Mouse (Mus musculus) forebrain, postnatal 0 days (tissue): ENCODE data around the gene Tecpr2. TPM values are rescaled to one million over a fixed set of nuclear protein-coding genes. Genes with fewer than 3 reads are reported as not detected.
A peak's percentile ranks its signal among the peaks of the same experiment; 100 is the strongest.

Experiments
- ATAC-seq: fragments of 200-750 bp; cut with Nextera tagmentation; 2 replicates; pipeline ENCODE4 v1.8.0; 2017; ENCODE audit warnings: mild to moderate bottlenecking, moderate library complexity
- DNase-seq: peaks from one replicate; pipeline ENCODE4 v3.0.0-alpha.2; 2015
- H3K27ac ChIP-seq: fragments of 300-500 bp; sonication (generic); 2 replicates; pipeline ENCODE4 v1.5.1; 2014; ENCODE audit warnings: low read depth, mild to moderate bottlenecking, antibody characterized with exemption, low read length, moderate library complexity, mixed read lengths
- H3K27me3 ChIP-seq: fragments of 300-500 bp; sonication (generic); 2 replicates; pipeline ENCODE4 v1.6.1; 2014; ENCODE audit warnings: mild to moderate bottlenecking, low read length, mixed read lengths; ENCODE audit not compliant: insufficient read depth
- H3K36me3 ChIP-seq: fragments of 300-500 bp; sonication (generic); 2 replicates; pipeline ENCODE4 v1.6.1; 2014; ENCODE audit warnings: mild to moderate bottlenecking, moderate library complexity; ENCODE audit not compliant: insufficient read depth
- H3K4me1 ChIP-seq: fragments of 300-500 bp; sonication (generic); 2 replicates; pipeline ENCODE4 v1.6.1; 2014; ENCODE audit warnings: antibody characterized with exemption; ENCODE audit not compliant: insufficient read depth
- H3K4me2 ChIP-seq: fragments of 300-500 bp; sonication (generic); 2 replicates; pipeline ENCODE4 v1.6.1; 2014; ENCODE audit warnings: low read depth, mild to moderate bottlenecking, moderate library complexity
- H3K4me3 ChIP-seq: fragments of 300-500 bp; sonication (generic); 2 replicates; pipeline ENCODE4 v1.5.1; 2014; ENCODE audit warnings: low read depth, low read length, mixed read lengths
- H3K9ac ChIP-seq: fragments of 300-500 bp; sonication (generic); 2 replicates; pipeline ENCODE4 v1.6.1; 2014; ENCODE audit warnings: mild to moderate bottlenecking
- H3K9me3 ChIP-seq: fragments of 300-500 bp; sonication (generic); 2 replicates; pipeline ENCODE4 v1.6.1; 2016; ENCODE audit warnings: low read length
- CTCF ChIP-seq: sonication (generic); IDR thresholded peaks from 2 replicates; pipeline ENCODE4 v1.5.1; 2016; ENCODE audit warnings: antibody characterized with exemption, control low read depth, low read depth
- WGBS: fragments of 180-500 bp; shearing (Covaris S2); extraction: QIAGEN DNeasy Blood & Tissue Kit; methylation state at CpG from one replicate; pipeline ENCODE4 v1.1.7; 2014; 5-methylcytosine and 5-hydroxymethylcytosine counted together
- polyA plus RNA-seq: library from polyadenylated mRNA; unstranded; fragments of >200 nt; fragmentation: Nextera tagmentation; extraction: Ambion mirVana; gene quantifications from 2 replicates; pipeline ENCODE4 v1.2.1, GENCODE M21; 2015
- total RNA-seq: library from RNA; depleted of rRNA; stranded (reverse); fragments of >200 nt; gene quantifications from 2 replicates; pipeline ENCODE4 v1.2.3, GENCODE M21; 2014; rRNA removed

Gene Tecpr2
- 20.8 and 25.6 TPM in 2 replicates for total RNA-seq
- 3.4 and 5.6 TPM in 2 replicates for polyA plus RNA-seq

- TF ChIP-seq CTCF: no peak
- ATAC-seq (peak; percentile 100), DNase-seq (peak; percentile 98)
- 0 out of 2 replicates have a peak, but pooled peaks cover 3% of the 10 kb centered on the region for H3K36me3 ChIP-seq
- under 1% methylated on average over 67 of the region's 74 CpGs for WGBS
- peak within 1 kb of the TSS; percentile 93 for H3K27ac ChIP-seq
- peak within 1 kb of the TSS; percentile 90 for H3K9ac ChIP-seq
- H3K4me1 ChIP-seq: peaks cover 7% of the 10 kb centered on the region; the same call in 1 of the 2 replicates
- peak within 1 kb of the TSS; percentile 95 for H3K4me2 ChIP-seq
- H3K27me3 ChIP-seq: no peaks in the 10 kb centered on the region
- H3K4me3 ChIP-seq: peak within 1 kb of the TSS; percentile 86
- H3K9me3 ChIP-seq: no peaks in the 10 kb centered on the region
Measured at GRCm38 (mm10) chr12:110889036-110890020, at the start of gene Tecpr2, which contains the start of gene Cinp. Gene Tecpr2, plus strand, starts transcription at chr12:110889264. Gene Cinp, minus strand, starts transcription at chr12:110889145.

- Histone ChIP-seq H3K36me3 (no peaks in the 10 kb centered on the region), H3K4me1 (no peaks in the 10 kb centered on the region), H3K9me3 (no peaks in the 10 kb centered on the region), H3K27ac (peak within 1 kb of the TSS; percentile 55), H3K4me2 (peak within 1 kb of the TSS; percentile 49), H3K9ac (peak within 1 kb of the TSS; percentile 53), H3K27me3 (peaks cover 12% of the 10 kb centered on the region; the same call in 1 of the 2 replicates), H3K4me3 (peak within 1 kb of the TSS; percentile 81)
- no peak for TF ChIP-seq CTCF
- ATAC-seq (peak; percentile 88), DNase-seq (peak; percentile 98)
- WGBS: 2% methylated on average over 71 of the region's 71 CpGs
Measured at GRCm38 (mm10) chr12:110840348-110841198, 48.5 kb upstream of the Tecpr2 start, which contains the start of gene Mok. Gene Mok, minus strand, starts transcription at chr12:110840939.

GRCm38 (mm10) chr12:110841731-110842493, 47.2 kb upstream of the Tecpr2 start:
- DNase-seq (no peak), ATAC-seq (no peak)
- Histone ChIP-seq H3K9ac (no peak overlapping the region), H3K36me3 (no peaks in the 10 kb centered on the region), H3K4me3 (no peak overlapping the region), H3K27me3 (peaks cover 18% of the 10 kb centered on the region), H3K4me1 (no peaks in the 10 kb centered on the region), H3K4me2 (no peak overlapping the region), H3K9me3 (no peaks in the 10 kb centered on the region), H3K27ac (no peak overlapping the region)
- WGBS: 74% methylated on average over 5 of the region's 5 CpGs
- TF ChIP-seq CTCF: no peak

GRCm38 (mm10) chr12:110843194-110844048, 45.6 kb upstream of the Tecpr2 start:
- H3K9ac ChIP-seq: no peak overlapping the region
- H3K27me3 ChIP-seq: peaks cover 18% of the 10 kb centered on the region
- peak; percentile 88 for DNase-seq
- peak overlapping the region; percentile 51 for H3K4me2 ChIP-seq
- H3K9me3 ChIP-seq: no peaks in the 10 kb centered on the region
- peak overlapping the region; percentile 37 for H3K4me3 ChIP-seq
- TF ChIP-seq CTCF: peak; percentile 95
- no peaks in the 10 kb centered on the region for H3K36me3 ChIP-seq
- 15% methylated on average over 32 of the region's 32 CpGs for WGBS
- peak; percentile 53; the same call in 1 of the 2 replicates for ATAC-seq
- H3K4me1 ChIP-seq: no peaks in the 10 kb centered on the region
- H3K27ac ChIP-seq: no peak overlapping the region

- 0 out of 2 replicates have a peak overlapping the region, but pooled peaks have one; percentile 1 for H3K9ac ChIP-seq
- DNase-seq: peak; percentile 6
- peak overlapping the region; percentile 51 for H3K4me2 ChIP-seq
- 1% methylated on average over 42 of the region's 42 CpGs for WGBS
- H3K4me3 ChIP-seq: peak overlapping the region; percentile 37
- H3K4me1 ChIP-seq: no peaks in the 10 kb centered on the region
- TF ChIP-seq CTCF: peak; percentile 5; the same call in 1 of the 2 replicates
- no peaks in the 10 kb centered on the region for H3K36me3 ChIP-seq
- H3K27me3 ChIP-seq: peaks cover 18% of the 10 kb centered on the region
- no peaks in the 10 kb centered on the region for H3K9me3 ChIP-seq
- no peak for ATAC-seq
- H3K27ac ChIP-seq: peak overlapping the region; percentile 15; the same call in 1 of the 2 replicates
Measured at GRCm38 (mm10) chr12:110844227-110845130, 44.6 kb upstream of the Tecpr2 start.
